Mouse (Mus musculus): ENCODE results near the gene Sufu. TPM values are rescaled to one million over a fixed set of nuclear protein-coding genes. Genes with fewer than 3 reads are reported as not detected.

Sufu gene
- total and polyA plus RNA-seq, 3 experiments: 5.1 to 31.8 (median 25.7) TPM

DNA sequence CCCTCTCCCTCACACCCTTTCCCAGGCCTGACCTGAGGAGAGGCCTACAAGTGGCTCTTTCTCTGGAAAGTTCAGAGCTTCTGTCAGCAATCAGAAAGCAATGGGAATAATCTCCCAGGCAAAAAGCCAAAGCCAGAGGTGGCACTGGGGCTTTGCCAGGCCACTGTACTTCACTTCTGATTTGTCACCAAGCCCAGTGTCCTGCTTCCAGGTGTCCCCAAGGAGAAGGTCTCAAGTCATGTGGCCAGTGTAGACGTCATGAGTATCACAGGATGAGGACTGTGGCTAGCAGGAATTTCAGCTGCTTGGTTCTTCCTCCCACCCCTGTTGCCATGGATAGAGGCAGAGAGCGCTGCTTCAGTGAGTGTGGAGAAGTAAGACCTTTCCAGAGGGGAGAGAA, 63.2 kb downstream of the Sufu start:
- no peak for ATAC-seq (ENCODE audit: extremely low read depth, insufficient number of reproducible peaks, low FRiP score, poor library complexity, severe bottlenecking)
- Histone ChIP-seq H3K4me1 (ENCODE audit: insufficient read depth, low read depth, low read length) (peaks cover 9% of the 10 kb centered on the region), H3K4me3 (ENCODE audit: low read depth, low read length) (no peak overlapping the region), H3K36me3 (replicated peaks) (peaks cover 77% of the 10 kb centered on the region), H3K27me3 (ENCODE audit: insufficient read depth, low read length) (no peaks in the 10 kb centered on the region), H3K9me3 (replicated peaks) (no peaks in the 10 kb centered on the region)
- DNase-seq (ENCODE audit: low spot score): no peak
- TF ChIP-seq POLR2AphosphoS5 (IDR thresholded peaks at IDR 0.05; ENCODE audit: insufficient replicate concordance, low read depth, low read length) (no peak), GATA1 (IDR thresholded peaks at IDR 0.05; ENCODE audit: borderline replicate concordance, low read length) (no peak), CTCF (IDR thresholded peaks at IDR 0.05; ENCODE audit: low read depth, low read length) (no peak), GATA2 (IDR thresholded peaks at IDR 0.05; ENCODE audit: borderline replicate concordance, low read depth, low read length) (no peak), TAL1 (conservative IDR thresholded peaks at IDR 0.05; ENCODE audit: low read depth, low read length) (no peak)

DNA sequence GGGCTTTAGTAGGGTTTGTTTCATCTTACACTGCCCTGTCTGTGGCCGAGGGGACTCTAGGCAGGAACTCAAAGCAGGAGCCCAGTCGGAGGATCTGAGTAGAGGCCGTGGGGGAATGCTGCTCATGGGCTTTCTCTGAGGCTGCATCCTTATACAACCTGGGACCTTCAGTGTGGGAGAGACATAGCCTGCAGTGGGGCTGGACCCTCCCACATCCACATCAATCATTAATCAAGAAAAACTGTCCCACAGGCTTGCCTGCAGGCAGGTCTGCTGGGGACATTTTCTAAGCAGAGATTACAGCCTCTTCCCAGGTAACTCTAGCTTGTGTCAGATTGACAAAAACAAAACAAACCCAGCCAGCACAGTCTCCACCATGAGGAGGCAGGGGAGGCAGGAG, 65.9 kb downstream of the Sufu start:
- peaks cover 70% of the 10 kb centered on the region for H3K36me3 ChIP-seq (replicated peaks)
- ATAC-seq (ENCODE audit: extremely low read depth, insufficient number of reproducible peaks, low FRiP score, poor library complexity, severe bottlenecking): no peak

DNA sequence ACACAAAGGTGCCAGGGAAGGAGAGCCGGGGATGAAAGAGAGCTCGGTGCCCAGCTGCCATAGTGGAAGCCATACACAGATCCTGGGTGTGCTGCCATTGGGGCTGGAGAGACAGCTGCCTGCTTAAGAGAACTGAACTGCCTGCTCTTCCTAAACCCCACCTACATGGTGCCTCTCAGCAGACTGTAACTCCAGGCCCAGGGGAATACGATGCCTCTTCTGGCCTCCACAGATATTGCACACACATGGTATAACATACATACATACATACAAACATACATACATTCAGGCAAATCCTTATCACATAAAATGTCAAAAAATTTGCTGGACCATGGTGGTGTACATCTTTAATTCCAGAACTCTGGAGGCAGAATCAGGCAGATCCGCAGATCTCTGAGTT, 66.8 kb downstream of the Sufu start:
- no peaks in the 10 kb centered on the region for H3K9me3 ChIP-seq (replicated peaks)
- TF ChIP-seq TAL1 (conservative IDR thresholded peaks at IDR 0.05; ENCODE audit: low read depth, low read length): no peak
- TF ChIP-seq GATA2 (IDR thresholded peaks at IDR 0.05; ENCODE audit: borderline replicate concordance, low read depth, low read length): no peak
- H3K27me3 ChIP-seq (ENCODE audit: insufficient read depth, low read length): no peaks in the 10 kb centered on the region
- H3K36me3 ChIP-seq (replicated peaks): peaks cover 71% of the 10 kb centered on the region
- DNase-seq (ENCODE audit: low spot score) (no peak), ATAC-seq (ENCODE audit: extremely low read depth, insufficient number of reproducible peaks, low FRiP score, poor library complexity, severe bottlenecking) (no peak)
- H3K4me1 ChIP-seq (ENCODE audit: insufficient read depth, low read depth, low read length): no peaks in the 10 kb centered on the region
- H3K4me3 ChIP-seq (ENCODE audit: low read depth, low read length): no peak overlapping the region

More for the DNA sequence above, 65.9 kb downstream of the Sufu start:
- Histone ChIP-seq H3K9me3 (replicated peaks) (no peaks in the 10 kb centered on the region), H3K4me3 (ENCODE audit: low read depth, low read length) (no peak overlapping the region), H3K4me1 (ENCODE audit: insufficient read depth, low read depth, low read length) (no peaks in the 10 kb centered on the region), H3K27me3 (ENCODE audit: insufficient read depth, low read length) (no peaks in the 10 kb centered on the region)
- no peak for DNase-seq (ENCODE audit: low spot score)
- TF ChIP-seq GATA1 (IDR thresholded peaks at IDR 0.05; ENCODE audit: borderline replicate concordance, low read length): no peak
- TF ChIP-seq POLR2AphosphoS5 (IDR thresholded peaks at IDR 0.05; ENCODE audit: insufficient replicate concordance, low read depth, low read length): no peak
- TF ChIP-seq GATA2 (IDR thresholded peaks at IDR 0.05; ENCODE audit: borderline replicate concordance, low read depth, low read length): no peak
- no peak for TF ChIP-seq CTCF (IDR thresholded peaks at IDR 0.05; ENCODE audit: low read depth, low read length)
- no peak for TF ChIP-seq TAL1 (conservative IDR thresholded peaks at IDR 0.05; ENCODE audit: low read depth, low read length)

DNA sequence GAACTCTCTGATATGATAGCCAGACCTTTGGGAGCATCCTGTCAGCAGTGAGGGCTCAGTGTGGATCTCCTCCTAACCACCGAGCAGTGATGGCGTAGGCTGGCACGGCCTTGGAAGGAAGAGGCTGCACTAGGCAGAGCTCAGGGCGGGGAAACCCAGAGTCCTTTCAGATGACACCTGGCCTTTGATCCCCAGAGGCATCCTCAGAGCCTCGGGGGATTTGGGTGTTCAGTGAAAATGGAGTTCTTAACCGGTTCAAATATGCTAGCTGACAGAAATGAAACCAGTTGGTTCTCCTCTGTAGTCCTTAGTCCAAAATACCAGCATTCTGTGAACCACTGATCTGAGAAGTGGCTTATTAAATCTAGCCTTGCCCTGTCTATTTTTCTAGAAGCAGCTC, 69.5 kb downstream of the Sufu start:
- no peak for ATAC-seq (ENCODE audit: extremely low read depth, insufficient number of reproducible peaks, low FRiP score, poor library complexity, severe bottlenecking)
- TF ChIP-seq TAL1 (conservative IDR thresholded peaks at IDR 0.05; ENCODE audit: low read depth, low read length) (no peak), POLR2AphosphoS5 (IDR thresholded peaks at IDR 0.05; ENCODE audit: insufficient replicate concordance, low read depth, low read length) (no peak), CTCF (IDR thresholded peaks at IDR 0.05; ENCODE audit: low read depth, low read length) (no peak), GATA1 (IDR thresholded peaks at IDR 0.05; ENCODE audit: borderline replicate concordance, low read length) (no peak), GATA2 (IDR thresholded peaks at IDR 0.05; ENCODE audit: borderline replicate concordance, low read depth, low read length) (no peak)
- Histone ChIP-seq H3K27me3 (ENCODE audit: insufficient read depth, low read length) (no peaks in the 10 kb centered on the region), H3K9me3 (replicated peaks) (no peaks in the 10 kb centered on the region), H3K36me3 (replicated peaks) (peaks cover 61% of the 10 kb centered on the region), H3K4me1 (ENCODE audit: insufficient read depth, low read depth, low read length) (peaks cover 5% of the 10 kb centered on the region), H3K4me3 (ENCODE audit: low read depth, low read length) (no peak overlapping the region)
- no peak for DNase-seq (ENCODE audit: low spot score)

DNA sequence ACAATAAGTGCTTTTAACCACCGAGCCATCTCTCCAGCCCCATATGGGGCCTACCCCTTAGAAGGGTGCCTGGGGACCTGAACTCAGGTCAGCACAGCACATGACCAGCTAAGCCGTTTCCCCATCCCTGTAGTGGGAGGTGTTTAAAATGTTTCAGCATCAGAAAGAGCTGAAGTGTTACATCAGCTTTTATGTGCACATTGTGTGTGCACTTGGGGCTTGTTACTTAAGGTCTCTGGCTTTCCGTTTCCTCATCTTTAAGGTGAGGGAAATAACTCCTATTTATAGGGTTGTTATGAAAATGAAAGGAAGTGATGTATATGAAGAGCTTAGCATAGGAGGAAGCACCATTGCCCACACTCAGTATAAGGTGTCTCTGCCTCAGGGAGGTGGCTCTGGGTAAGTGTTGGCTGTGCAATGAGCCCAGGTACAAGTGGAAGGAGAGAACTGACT, 70.4 kb downstream of the Sufu start:
- ATAC-seq (ENCODE audit: extremely low read depth, insufficient number of reproducible peaks, low FRiP score, poor library complexity, severe bottlenecking) (no peak), DNase-seq (ENCODE audit: low spot score) (no peak)
- H3K36me3 ChIP-seq (replicated peaks): peaks cover 63% of the 10 kb centered on the region
- no peaks in the 10 kb centered on the region for H3K9me3 ChIP-seq (replicated peaks)
- H3K4me3 ChIP-seq (ENCODE audit: low read depth, low read length): no peak overlapping the region
- H3K4me1 ChIP-seq (ENCODE audit: insufficient read depth, low read depth, low read length): peaks cover 12% of the 10 kb centered on the region
- no peaks in the 10 kb centered on the region for H3K27me3 ChIP-seq (ENCODE audit: insufficient read depth, low read length)
- no peak for TF ChIP-seq TAL1 (conservative IDR thresholded peaks at IDR 0.05; ENCODE audit: low read depth, low read length)
- TF ChIP-seq GATA1 (IDR thresholded peaks at IDR 0.05; ENCODE audit: borderline replicate concordance, low read length): no peak
- no peak for TF ChIP-seq POLR2AphosphoS5 (IDR thresholded peaks at IDR 0.05; ENCODE audit: insufficient replicate concordance, low read depth, low read length)
- TF ChIP-seq GATA2 (IDR thresholded peaks at IDR 0.05; ENCODE audit: borderline replicate concordance, low read depth, low read length): no peak

DNA sequence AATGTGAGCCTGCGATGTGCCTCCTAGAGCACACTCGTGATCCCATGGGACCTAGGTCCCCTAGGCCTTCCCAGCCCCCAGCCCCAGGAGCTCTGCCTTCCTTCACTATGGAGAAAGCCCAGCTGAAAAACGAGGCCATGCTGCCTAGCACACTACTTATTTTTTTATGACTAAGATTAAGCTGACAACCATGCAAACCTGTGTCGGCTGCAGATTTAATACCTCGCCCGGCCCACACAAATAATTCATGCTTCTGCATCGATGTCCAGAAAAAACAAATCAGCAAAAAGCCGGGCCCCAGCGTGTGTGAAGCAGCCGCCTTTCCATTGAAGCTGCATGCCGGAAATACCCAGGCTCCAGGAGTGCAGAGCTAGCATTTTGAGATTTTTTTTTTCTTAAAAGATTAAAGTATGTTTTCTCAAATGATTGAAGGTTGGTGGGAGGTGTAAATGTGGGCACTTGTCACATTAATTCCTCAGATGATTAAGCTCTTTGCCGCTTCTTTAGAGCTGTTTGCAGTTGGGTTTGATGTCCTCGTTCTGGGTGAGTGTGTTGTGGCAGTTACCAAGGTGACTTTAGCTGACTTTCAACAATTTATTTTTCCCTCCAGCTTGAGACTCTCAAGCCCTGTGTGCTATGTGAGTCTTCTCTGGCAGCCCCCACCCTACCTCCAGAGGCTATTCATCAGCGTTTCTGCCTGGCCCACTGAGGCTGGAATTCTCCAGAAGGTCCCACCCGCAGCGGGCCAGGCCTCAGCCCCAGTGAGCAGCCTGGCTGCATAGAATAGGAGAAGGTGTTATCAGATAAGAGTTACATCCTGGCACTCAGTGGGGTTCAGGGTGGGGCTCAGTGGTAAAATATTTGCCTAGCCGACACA, 73.9 kb downstream of the Sufu start:
- peaks cover 15% of the 10 kb centered on the region for H3K4me1 ChIP-seq (ENCODE audit: insufficient read depth, low read depth, low read length)
- H3K4me3 ChIP-seq (ENCODE audit: low read depth, low read length): no peak overlapping the region
- DNase-seq (ENCODE audit: low spot score): peak; percentile 40
- no peaks in the 10 kb centered on the region for H3K27me3 ChIP-seq (ENCODE audit: insufficient read depth, low read length)
- no peak for ATAC-seq (ENCODE audit: extremely low read depth, insufficient number of reproducible peaks, low FRiP score, poor library complexity, severe bottlenecking)
- peaks cover 79% of the 10 kb centered on the region for H3K36me3 ChIP-seq (replicated peaks)
- H3K9me3 ChIP-seq (replicated peaks): no peaks in the 10 kb centered on the region
- TF ChIP-seq GATA2 (IDR thresholded peaks at IDR 0.05; ENCODE audit: borderline replicate concordance, low read depth, low read length) (no peak), POLR2AphosphoS5 (IDR thresholded peaks at IDR 0.05; ENCODE audit: insufficient replicate concordance, low read depth, low read length) (no peak), GATA1 (IDR thresholded peaks at IDR 0.05; ENCODE audit: borderline replicate concordance, low read length) (no peak), TAL1 (conservative IDR thresholded peaks at IDR 0.05; ENCODE audit: low read depth, low read length) (no peak), CTCF (IDR thresholded peaks at IDR 0.05; ENCODE audit: low read depth, low read length) (no peak)
